ENCODE assay signal across 13 mouse cellular contexts in genomic region chr6:128993221-128993620, GRCm38 (mm10). TPM values are rescaled to one million over a fixed set of nuclear protein-coding genes. Genes with fewer than 3 reads are reported as not detected.
DNase-seq lines count a peak whose midpoint lies in the region; ATAC-seq lines count a peak whose summit lies in the region.
"Had no signal": no experiment of that assay in that cellular context is flagged by ENCODE, and none has a peak within 500 bp of the region (broad histone marks: within the 10 kb centered on the region; RNA-seq: fewer than 3 reads in every experiment).

No protein-coding gene starts in this region.

- H3K9me3 ChIP-seq in kidney, embryonic 16.5 days (ENCODE audit: low read length), result no peaks in the 10 kb centered on the region
- H3K9me3 ChIP-seq in embryonic facial prominence, embryonic 15.5 days (replicated peaks), result no peaks in the 10 kb centered on the region
- H3K9me3 ChIP-seq in midbrain, embryonic 13.5 days, result no peaks in the 10 kb centered on the region
- no peaks in the 10 kb centered on the region for H3K9me3 ChIP-seq in liver, embryonic 11.5 days (ENCODE audit: control insufficient read depth, low read length)

- WGBS in kidney, embryonic 16.5 days, result 81% methylated on average over 2 of the region's 2 CpGs
- 30% methylated on average over 2 of the region's 2 CpGs for WGBS in embryonic facial prominence, embryonic 15.5 days
- 23% methylated on average over 2 of the region's 2 CpGs for WGBS in midbrain, embryonic 13.5 days
- WGBS in liver, embryonic 11.5 days, result 77% methylated on average over 2 of the region's 2 CpGs

- H3K9ac ChIP-seq in kidney, embryonic 16.5 days (replicated peaks; ENCODE audit: low read length), result no peak overlapping the region
- H3K9ac ChIP-seq in embryonic facial prominence, embryonic 15.5 days, result no peak overlapping the region
- no peak overlapping the region for H3K9ac ChIP-seq in midbrain, embryonic 13.5 days (replicated peaks)
- H3K9ac ChIP-seq in liver, embryonic 11.5 days (ENCODE audit: low read depth, low read length), result no peak overlapping the region

- no peak overlapping the region for H3K4me2 ChIP-seq in kidney, embryonic 16.5 days (replicated peaks; ENCODE audit: low read depth, low read length)
- H3K4me2 ChIP-seq in embryonic facial prominence, embryonic 15.5 days (replicated peaks), result peak overlapping the region; percentile 28
- H3K4me2 ChIP-seq in midbrain, embryonic 13.5 days (replicated peaks), result 0 out of 2 replicates have a peak overlapping the region, but pooled peaks have one; percentile 17
- H3K4me2 ChIP-seq in liver, embryonic 11.5 days, result no peak overlapping the region

- H3K36me3 ChIP-seq in kidney, embryonic 16.5 days (ENCODE audit: insufficient read depth, low read length), result no peaks in the 10 kb centered on the region
- H3K36me3 ChIP-seq in embryonic facial prominence, embryonic 15.5 days, result no peaks in the 10 kb centered on the region
- H3K36me3 ChIP-seq in midbrain, embryonic 13.5 days, result no peaks in the 10 kb centered on the region
- no peaks in the 10 kb centered on the region for H3K36me3 ChIP-seq in liver, embryonic 11.5 days (ENCODE audit: control insufficient read depth, insufficient read depth, low read length)

- no peaks in the 10 kb centered on the region for H3K27me3 ChIP-seq in kidney, embryonic 16.5 days (ENCODE audit: insufficient read depth, low read length)
- no peaks in the 10 kb centered on the region for H3K27me3 ChIP-seq in embryonic facial prominence, embryonic 15.5 days
- no peaks in the 10 kb centered on the region for H3K27me3 ChIP-seq in midbrain, embryonic 13.5 days
- H3K27me3 ChIP-seq in liver, embryonic 11.5 days (replicated peaks; ENCODE audit: control insufficient read depth, insufficient read depth, low read length), result no peaks in the 10 kb centered on the region

- peaks cover 11% of the 10 kb centered on the region for H3K4me1 ChIP-seq in kidney, embryonic 16.5 days (ENCODE audit: insufficient read depth, low read length)
- H3K4me1 ChIP-seq in embryonic facial prominence, embryonic 15.5 days, result peaks cover 16% of the 10 kb centered on the region
- peaks cover 11% of the 10 kb centered on the region for H3K4me1 ChIP-seq in midbrain, embryonic 13.5 days (replicated peaks)
- no peaks in the 10 kb centered on the region; the same call in 1 of the 2 replicates for H3K4me1 ChIP-seq in liver, embryonic 11.5 days (replicated peaks; ENCODE audit: control insufficient read depth, insufficient read depth, low read length)

- ATAC-seq in kidney, embryonic 16.5 days (ENCODE audit: low FRiP score, low TSS enrichment), result no peak
- ATAC-seq in embryonic facial prominence, embryonic 15.5 days (ENCODE audit: insufficient number of reproducible peaks, low FRiP score, low TSS enrichment, low read depth), result no peak
- no peak for ATAC-seq in midbrain, embryonic 13.5 days
- no peak for ATAC-seq in liver, embryonic 11.5 days (replicated peaks; ENCODE audit: low FRiP score)

- no peak overlapping the region for H3K4me3 ChIP-seq in kidney, embryonic 16.5 days (ENCODE audit: low read length)
- peak overlapping the region; percentile 11; the same call in 1 of the 2 replicates for H3K4me3 ChIP-seq in embryonic facial prominence, embryonic 15.5 days (replicated peaks)
- H3K4me3 ChIP-seq in midbrain, embryonic 13.5 days (replicated peaks), result no peak overlapping the region
- H3K4me3 ChIP-seq in liver, embryonic 11.5 days (ENCODE audit: low read depth, low read length), result no peak overlapping the region
- H3K4me3 ChIP-seq: erythroblast, embryonic 14.5 days; left cerebral cortex, adult 2 months had no signal

- DNase-seq in kidney, postnatal 36 days, result no peak
- DNase-seq in ES-CJ7 (ENCODE audit: low read depth, low spot score), result peak; percentile 17
- DNase-seq in adrenal gland, postnatal 14 days, result no peak
- DNase-seq in liver, embryonic 11.5 days (ENCODE audit: low spot score), result no peak
- DNase-seq in cerebellum, adult 11-12 months, result no peak

- peak overlapping the region; percentile 31; the same call in 1 of the 2 replicates for H3K27ac ChIP-seq in kidney, embryonic 16.5 days (ENCODE audit: low read length)
- peak overlapping the region; percentile 79 for H3K27ac ChIP-seq in embryonic facial prominence, embryonic 15.5 days (replicated peaks)
- H3K27ac ChIP-seq in midbrain, embryonic 13.5 days, result peak overlapping the region; percentile 30; the same call in 1 of the 2 replicates
- H3K27ac ChIP-seq in liver, embryonic 11.5 days (ENCODE audit: low read depth, low read length), result no peak overlapping the region
- H3K27ac ChIP-seq: left cerebral cortex, adult 2 months had no signal

RNA-seq across cellular contexts. Expression of gene Klrb1f, which starts 52.5 kb away (rescaled TPM):
- polyA plus RNA-seq in kidney, embryonic 16.5 days (2015; fragmentation: Nextera tagmentation; extraction: Ambion mirVana), result 0.18 and 0.21 TPM in 2 replicates
- polyA plus RNA-seq in embryonic facial prominence, embryonic 15.5 days (2015; fragmentation: Nextera tagmentation; extraction: Ambion mirVana), result 0.39 TPM in 1 of 2 replicates, not detected in the other
- 0.17 and 0.23 TPM in 2 replicates for polyA plus RNA-seq in midbrain, embryonic 13.5 days (2015; fragmentation: Nextera tagmentation; extraction: Ambion mirVana)
- not detected in 2 replicates for total RNA-seq in adrenal gland, postnatal 14 days (2021)
- 0.29 and 0.51 TPM in 2 replicates for polyA plus RNA-seq in liver, embryonic 11.5 days (2014; fragmentation: Nextera tagmentation; extraction: Ambion mirVana)
- total RNA-seq: ES-E14; left cerebral cortex, adult 2 months had no signal
- polyA plus RNA-seq: erythroblast, embryonic 14.5 days; testis, adult 2 months had no signal

RNA-seq across cellular contexts. Expression of gene Clec2g, which starts 59.0 kb away (rescaled TPM):
- polyA plus RNA-seq in kidney, embryonic 16.5 days (2015; fragmentation: Nextera tagmentation; extraction: Ambion mirVana), result not detected in 2 replicates
- polyA plus RNA-seq in embryonic facial prominence, embryonic 15.5 days (2015; fragmentation: Nextera tagmentation; extraction: Ambion mirVana), result 3.7 and 5.6 TPM in 2 replicates
- not detected in 2 replicates for polyA plus RNA-seq in midbrain, embryonic 13.5 days (2015; fragmentation: Nextera tagmentation; extraction: Ambion mirVana)
- 4.5 and 6.0 TPM in 2 replicates for total RNA-seq in adrenal gland, postnatal 14 days (2021)
- not detected in 2 replicates for polyA plus RNA-seq in liver, embryonic 11.5 days (2014; fragmentation: Nextera tagmentation; extraction: Ambion mirVana)
- polyA plus RNA-seq: erythroblast, embryonic 14.5 days; heart, embryonic 16.5 days; testis, adult 2 months had no signal

Comparison
In these comparisons a context has a peak if more than half of its experiments do, and no peak if none do; other contexts are left out.
1. H3K4me2 ChIP-seq: peak in embryonic facial prominence, embryonic 15.5 days (single experiment) and midbrain, embryonic 13.5 days (single experiment); none in kidney, embryonic 16.5 days (single experiment) and liver, embryonic 11.5 days (single experiment).